Mouse (Mus musculus): ENCODE measurements around the gene Ssr2.

Ssr2 gene

GRCm38 (mm10) chr3:88541622-88542401 is 33.9 kb upstream of the Ssr2 start:
- DNase-seq (ENCODE audit: extremely low read depth, insufficient read length, low spot score): no peak

GRCm38 (mm10) chr3:88542486-88542885 is 33.2 kb upstream of the Ssr2 start:
- no peak for DNase-seq (ENCODE audit: extremely low read depth, insufficient read length, low spot score)

- DNase-seq (ENCODE audit: extremely low read depth, insufficient read length, low spot score): no peak
Measured at GRCm38 (mm10) chr3:88543174-88543573, 32.5 kb upstream of the Ssr2 start.

GRCm38 (mm10) chr3:88543651-88544410 is 31.8 kb upstream of the Ssr2 start:
- no peak for DNase-seq (ENCODE audit: extremely low read depth, insufficient read length, low spot score)

- DNase-seq (ENCODE audit: extremely low read depth, insufficient read length, low spot score): no peak
Measured at GRCm38 (mm10) chr3:88544514-88544913, 31.2 kb upstream of the Ssr2 start.

GRCm38 (mm10) chr3:88544955-88545591 is 30.6 kb upstream of the Ssr2 start:
- no peak for DNase-seq (ENCODE audit: extremely low read depth, insufficient read length, low spot score)

GRCm38 (mm10) chr3:88546674-88547418 is 28.8 kb upstream of the Ssr2 start:
- DNase-seq (ENCODE audit: extremely low read depth, insufficient read length, low spot score): no peak

- no peak for DNase-seq (ENCODE audit: extremely low read depth, insufficient read length, low spot score)
Measured at GRCm38 (mm10) chr3:88548180-88548917, 27.3 kb upstream of the Ssr2 start, which contains the start of gene Rab25. TSS of gene Rab25 (minus strand) at chr3:88548300.

- DNase-seq (ENCODE audit: extremely low read depth, insufficient read length, low spot score): no peak
Measured at GRCm38 (mm10) chr3:88551586-88551985, 24.1 kb upstream of the Ssr2 start.

GRCm38 (mm10) chr3:88552082-88552645 is 23.5 kb upstream of the Ssr2 start:
- DNase-seq (ENCODE audit: extremely low read depth, insufficient read length, low spot score): no peak

- DNase-seq (ENCODE audit: extremely low read depth, insufficient read length, low spot score): peak; percentile 98
Measured at GRCm38 (mm10) chr3:88552676-88553524, 22.8 kb upstream of the Ssr2 start, which contains the start of gene Lamtor2. TSS of gene Lamtor2 (minus strand) at chr3:88553074.

GRCm38 (mm10) chr3:88553525-88553879 is 22.2 kb upstream of the Ssr2 start, which contains the start of gene Ubqln4:
TSS of gene Ubqln4 (plus strand) at chr3:88553758.
- peak; percentile 92 for DNase-seq (ENCODE audit: extremely low read depth, insufficient read length, low spot score)

- DNase-seq (ENCODE audit: extremely low read depth, insufficient read length, low spot score): peak; percentile 73
Measured at GRCm38 (mm10) chr3:88553880-88554586, 21.6 kb upstream of the Ssr2 start.

GRCm38 (mm10) chr3:88555069-88555605 is 20.5 kb upstream of the Ssr2 start:
- no peak for DNase-seq (ENCODE audit: extremely low read depth, insufficient read length, low spot score)

GRCm38 (mm10) chr3:88555731-88556130 is 19.9 kb upstream of the Ssr2 start:
- no peak for DNase-seq (ENCODE audit: extremely low read depth, insufficient read length, low spot score)

- no peak for DNase-seq (ENCODE audit: extremely low read depth, insufficient read length, low spot score)
Measured at GRCm38 (mm10) chr3:88556616-88557015, 19.1 kb upstream of the Ssr2 start.

- DNase-seq (ENCODE audit: extremely low read depth, insufficient read length, low spot score): no peak
Measured at GRCm38 (mm10) chr3:88559596-88559995, 16.1 kb upstream of the Ssr2 start.

- no peak for DNase-seq (ENCODE audit: extremely low read depth, insufficient read length, low spot score)
Measured at GRCm38 (mm10) chr3:88561989-88562388, 13.7 kb upstream of the Ssr2 start.
